Mouse (Mus musculus) liver, embryonic 14.5 days (tissue): ENCODE data around the gene Tgfbr3.

Source experiments
- CTCF ChIP-seq: IDR thresholded peaks from 2 replicates; pipeline ENCODE4 v1.5.1; 2016; ENCODE audit warnings: antibody characterized with exemption, low read depth, control low read depth
- EP300 ChIP-seq: IDR thresholded peaks from 2 replicates; pipeline ENCODE4 v1.6.1; 2016; ENCODE audit warnings: antibody characterized with exemption, low read depth

GRCm38 (mm10) chr5:107188551-107188950, 100.9 kb downstream of the Tgfbr3 start:
- TF ChIP-seq CTCF = no peak
- TF ChIP-seq EP300 = no peak
